Mouse (Mus musculus) lung, embryonic 16.5 days (tissue): ENCODE results near the gene Olfr73. TPM values are rescaled to one million over a fixed set of nuclear protein-coding genes. Genes with fewer than 3 reads are reported as not detected.
"Not testable (repeated sequence)": the region's sequence is repeated elsewhere in the genome, so short reads cannot be mapped to it uniquely, and the experiment has no call there.

Experiments
- ATAC-seq: fragments of 200-750 bp; cut with Nextera tagmentation; 2 replicates; pipeline ENCODE4 v1.8.0; 2017; ENCODE audit warnings: low read depth, mild to moderate bottlenecking, moderate library complexity
- H3K27ac ChIP-seq: fragments of 300-500 bp; sonication (generic); 2 replicates; pipeline ENCODE4 v1.5.1; 2014; ENCODE audit warnings: mild to moderate bottlenecking, control low read depth, low read length
- H3K27me3 ChIP-seq: fragments of 300-500 bp; sonication (generic); 2 replicates; pipeline ENCODE4 v1.6.1; 2014; ENCODE audit warnings: low read depth, low read length, mixed read lengths; ENCODE audit not compliant: control insufficient read depth, insufficient read depth
- H3K36me3 ChIP-seq: fragments of 300-500 bp; sonication (generic); 2 replicates; pipeline ENCODE4 v1.6.1; 2014; ENCODE audit warnings: low read length; ENCODE audit not compliant: control insufficient read depth, insufficient read depth
- H3K4me1 ChIP-seq: fragments of 300-500 bp; sonication (generic); replicated peaks from 2 replicates; pipeline ENCODE4 v1.6.1; 2014; ENCODE audit warnings: low read length, mixed read lengths; ENCODE audit not compliant: control insufficient read depth, insufficient read depth
- H3K4me2 ChIP-seq: fragments of 300-500 bp; sonication (generic); 2 replicates; pipeline ENCODE4 v1.6.1; 2014; ENCODE audit warnings: low read depth, low read length, control low read depth
- H3K4me3 ChIP-seq: fragments of 300-500 bp; sonication (generic); 2 replicates; pipeline ENCODE4 v1.5.1; 2014; ENCODE audit warnings: mild to moderate bottlenecking, low read length, control low read depth
- H3K9ac ChIP-seq: fragments of 300-500 bp; sonication (generic); 2 replicates; pipeline ENCODE4 v1.6.1; 2014; ENCODE audit warnings: low read length, control low read depth
- H3K9me3 ChIP-seq: fragments of 300-500 bp; sonication (generic); 2 replicates; pipeline ENCODE4 v1.6.1; 2016; ENCODE audit warnings: low read length; ENCODE audit not compliant: control insufficient read depth
- WGBS: fragments of 180-500 bp; shearing (Covaris S2); extraction: QIAGEN DNeasy Blood & Tissue Kit; methylation state at CpG from one replicate; pipeline ENCODE4 v1.1.7; 2014; 5-methylcytosine and 5-hydroxymethylcytosine counted together
- polyA plus RNA-seq: library from polyadenylated mRNA; unstranded; fragments of >200 nt; fragmentation: Nextera tagmentation; extraction: Ambion mirVana; gene quantifications from 2 replicates; pipeline ENCODE4 v1.2.1, GENCODE M21; 2015

Gene Olfr73
- not detected in 2 replicates for polyA plus RNA-seq

DNA sequence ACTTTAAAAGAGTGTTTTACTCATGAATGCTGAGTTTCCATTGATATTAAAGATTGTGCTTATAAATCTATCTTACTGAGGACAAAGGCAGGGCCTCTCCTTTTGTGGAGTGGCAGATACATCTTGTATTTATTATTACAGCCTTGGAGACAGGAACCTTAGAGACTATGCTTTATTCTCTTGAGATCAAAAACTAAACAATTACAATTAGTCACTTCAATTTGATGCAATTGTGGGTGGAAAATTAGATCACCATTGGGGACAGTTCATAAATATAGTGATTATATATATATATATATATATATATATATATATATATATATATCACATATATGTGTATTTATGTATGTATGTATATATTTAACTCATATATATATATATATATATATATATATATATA lies at the start of gene Olfr73:
TSS of gene Olfr73 (minus strand) at position 101 of the 400 bp plus-strand sequence.
- no peak within 1 kb of the TSS for H3K9ac ChIP-seq
- no peak within 1 kb of the TSS for H3K4me3 ChIP-seq
- no peak within 1 kb of the TSS for H3K4me2 ChIP-seq
- H3K4me1 ChIP-seq: no peaks in the 10 kb centered on the region
- H3K36me3 ChIP-seq: no peaks in the 10 kb centered on the region
- no peaks in the 10 kb centered on the region for H3K27me3 ChIP-seq
- no peaks in the 10 kb centered on the region for H3K9me3 ChIP-seq
- no peak within 1 kb of the TSS for H3K27ac ChIP-seq
- no peak for ATAC-seq

DNA sequence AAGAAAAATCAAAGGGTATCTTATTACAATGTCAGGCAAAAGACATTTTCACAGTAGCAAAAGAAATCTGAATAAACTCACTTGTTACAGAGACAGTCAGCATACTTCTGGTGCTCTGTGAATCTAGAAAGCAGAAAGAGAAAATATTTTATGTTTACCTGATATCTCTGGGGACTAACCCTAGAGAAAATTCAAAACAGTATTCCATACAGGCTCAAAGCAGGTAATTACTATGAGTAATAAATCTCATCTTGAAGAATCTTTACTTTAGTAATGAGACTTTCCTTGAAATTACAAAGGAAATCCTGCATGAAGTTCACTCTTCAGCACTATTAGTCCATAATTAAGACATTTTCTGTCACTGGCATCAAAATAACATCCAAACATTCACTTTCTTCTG lies 34.2 kb upstream of the Olfr73 start, which contains the start of gene Olfr1163:
TSS of gene Olfr1163 (minus strand) at position 101 of the 400 bp plus-strand sequence.
- Histone ChIP-seq H3K27me3 (no peaks in the 10 kb centered on the region), H3K4me3 (no peak within 1 kb of the TSS), H3K4me2 (no peak within 1 kb of the TSS), H3K9me3 (no peaks in the 10 kb centered on the region), H3K27ac (no peak within 1 kb of the TSS), H3K4me1 (no peaks in the 10 kb centered on the region), H3K9ac (no peak within 1 kb of the TSS), H3K36me3 (no peaks in the 10 kb centered on the region)
- no peak for ATAC-seq

DNA sequence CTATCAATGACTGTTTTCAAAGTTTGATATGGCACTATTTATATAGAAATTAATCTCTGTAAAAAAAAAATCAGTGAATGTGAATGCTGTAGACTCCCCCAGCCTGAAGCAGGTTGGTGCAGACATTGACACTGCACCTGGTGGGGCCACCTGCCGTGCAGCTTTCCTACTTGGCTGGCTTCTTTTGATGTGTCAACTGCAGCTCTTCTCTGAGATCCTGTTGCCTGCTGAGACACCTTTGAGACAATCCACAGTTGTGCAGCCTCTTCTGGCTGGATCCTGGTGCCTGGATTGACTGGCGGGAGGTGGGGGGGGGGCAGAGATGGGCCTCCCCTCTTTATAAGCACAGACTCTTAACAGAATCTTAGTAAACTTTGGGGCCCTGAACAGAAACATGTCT lies 26.1 kb upstream of the Olfr73 start:
- no peaks in the 10 kb centered on the region for H3K9me3 ChIP-seq
- no peak overlapping the region for H3K9ac ChIP-seq
- no peak overlapping the region for H3K4me2 ChIP-seq
- H3K4me1 ChIP-seq: no peaks in the 10 kb centered on the region
- no peak overlapping the region for H3K27ac ChIP-seq
- WGBS: 79% methylated on average over 2 of the region's 2 CpGs
- no peaks in the 10 kb centered on the region for H3K36me3 ChIP-seq
- no peaks in the 10 kb centered on the region for H3K27me3 ChIP-seq
- H3K4me3 ChIP-seq: no peak overlapping the region
- ATAC-seq: no peak

DNA sequence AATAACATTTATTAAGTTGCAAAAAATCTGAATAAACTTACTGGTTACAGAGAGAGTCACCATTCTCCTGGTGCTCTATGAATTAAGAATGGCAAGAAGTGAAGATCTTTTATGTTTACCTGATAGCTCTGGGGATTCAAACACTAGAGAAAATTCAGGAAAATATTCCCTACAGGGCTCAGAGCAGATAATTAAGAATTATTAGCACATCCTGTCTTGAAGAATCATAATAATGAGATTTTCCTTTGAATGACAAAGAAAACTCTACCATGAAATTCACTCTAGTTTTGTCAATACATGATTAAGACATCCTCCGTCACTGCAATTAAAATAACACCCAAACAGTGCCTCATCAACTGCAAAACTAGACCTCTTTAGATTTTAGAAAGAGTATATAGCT lies 13.5 kb upstream of the Olfr73 start, which contains the start of gene Olfr1162:
TSS of gene Olfr1162 (minus strand) at position 101 of the 400 bp plus-strand sequence.
- Histone ChIP-seq H3K27me3 (no peaks in the 10 kb centered on the region), H3K4me1 (no peaks in the 10 kb centered on the region), H3K9ac (no peak within 1 kb of the TSS), H3K4me3 (no peak within 1 kb of the TSS), H3K9me3 (no peaks in the 10 kb centered on the region), H3K27ac (no peak within 1 kb of the TSS), H3K4me2 (no peak within 1 kb of the TSS), H3K36me3 (no peaks in the 10 kb centered on the region)
- no peak for ATAC-seq
- 79% methylated on average over 1 of the region's 1 CpGs for WGBS

DNA sequence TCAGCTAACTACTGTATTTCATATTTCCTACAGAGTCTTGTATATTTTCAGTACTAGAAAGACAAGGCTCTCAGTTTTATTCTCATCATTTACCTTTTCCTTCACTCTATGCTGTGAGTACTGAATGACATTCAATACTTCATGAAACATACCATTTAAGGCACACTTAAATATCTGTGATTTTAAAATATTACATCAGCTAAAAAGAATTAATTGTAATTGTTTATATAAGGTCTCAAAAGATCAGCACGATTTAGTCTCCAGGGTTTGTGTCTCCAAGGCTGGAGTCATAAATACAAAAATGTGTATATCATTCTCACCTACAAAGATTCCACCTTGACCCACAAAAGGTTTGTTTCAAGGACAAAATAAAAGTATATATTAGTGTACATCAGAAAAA lies 15.0 kb downstream of the Olfr73 start, which contains the start of gene Olfr1161:
TSS of gene Olfr1161 (plus strand) at position 301 of the 400 bp plus-strand sequence.
- not testable (repeated sequence) for H3K9ac ChIP-seq, H3K4me2 ChIP-seq, H3K27ac ChIP-seq, H3K4me1 ChIP-seq, ATAC-seq, H3K9me3 ChIP-seq, H3K4me3 ChIP-seq, H3K27me3 ChIP-seq, H3K36me3 ChIP-seq
- WGBS: 62% methylated on average over 1 of the region's 1 CpGs

DNA sequence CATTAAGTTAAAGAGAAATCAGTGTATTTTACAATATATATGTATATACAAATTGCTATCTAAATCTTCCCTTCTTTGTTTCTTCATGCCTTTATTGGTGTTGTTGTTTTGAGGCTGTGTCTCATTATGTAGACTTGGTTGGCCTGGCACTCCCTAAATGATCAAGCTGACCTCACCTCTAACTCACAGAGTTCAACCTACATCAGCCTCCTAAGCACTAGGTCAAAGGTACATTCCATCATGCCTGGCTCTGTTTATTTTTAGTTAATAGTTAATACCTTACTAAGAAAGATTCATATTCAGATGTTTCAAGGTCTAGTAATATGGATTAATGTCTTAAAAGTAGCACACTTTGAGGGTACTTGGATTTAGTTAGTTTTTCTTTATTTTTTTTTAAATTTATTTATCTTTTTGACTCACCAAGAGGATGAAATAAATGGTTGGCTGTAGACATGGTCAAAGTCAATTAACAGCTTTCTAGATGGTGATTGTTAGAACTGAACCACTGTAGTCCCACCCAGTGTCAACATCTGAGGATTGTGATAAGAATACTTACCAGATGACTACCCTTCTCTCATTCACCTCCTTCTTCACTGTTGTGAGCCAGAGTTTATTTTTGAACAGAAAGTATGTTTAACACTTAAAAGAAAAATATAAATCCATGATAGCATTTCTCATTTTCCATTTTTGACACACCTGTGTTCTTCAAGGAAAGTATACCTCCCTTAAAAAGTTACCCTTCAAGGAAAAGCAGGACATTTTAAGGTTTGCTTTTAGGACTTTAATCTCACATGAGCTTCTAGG lies 29.8 kb downstream of the Olfr73 start, which contains the start of gene Olfr1160:
TSS of gene Olfr1160 (minus strand) at position 754 of the 804 bp plus-strand sequence.
- no peak for ATAC-seq
- H3K27me3 ChIP-seq: no peaks in the 10 kb centered on the region
- H3K36me3 ChIP-seq: no peaks in the 10 kb centered on the region
- no peak within 1 kb of the TSS for H3K9ac ChIP-seq
- H3K4me1 ChIP-seq: no peaks in the 10 kb centered on the region
- no peak within 1 kb of the TSS for H3K4me3 ChIP-seq
- no peak within 1 kb of the TSS for H3K27ac ChIP-seq
- H3K9me3 ChIP-seq: no peaks in the 10 kb centered on the region
- no peak within 1 kb of the TSS for H3K4me2 ChIP-seq

DNA sequence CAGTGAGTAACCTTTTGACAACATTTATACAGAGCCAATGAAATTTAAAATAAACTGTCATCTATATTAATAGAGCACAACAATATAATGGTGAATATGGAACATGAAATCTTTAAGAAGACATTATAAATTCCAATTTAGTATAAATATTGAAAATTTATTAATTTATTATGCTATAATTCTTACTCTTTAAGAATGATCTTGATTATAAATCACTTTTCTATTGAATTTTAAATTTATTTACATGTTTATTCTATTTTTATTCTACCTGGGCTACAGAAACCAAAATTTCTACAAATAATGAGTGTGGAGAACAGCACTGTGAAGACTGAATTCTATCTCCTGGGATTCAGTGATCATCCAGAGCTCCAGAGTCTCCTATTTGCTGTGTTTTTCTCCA lies 47.7 kb downstream of the Olfr73 start, which contains the start of gene Olfr1158:
TSS of gene Olfr1158 (plus strand) at position 301 of the 400 bp plus-strand sequence.
- H3K9me3 ChIP-seq: no peaks in the 10 kb centered on the region
- ATAC-seq: no peak
- H3K4me1 ChIP-seq: no peaks in the 10 kb centered on the region
- no peak within 1 kb of the TSS for H3K4me3 ChIP-seq
- no peak within 1 kb of the TSS for H3K9ac ChIP-seq
- no peaks in the 10 kb centered on the region for H3K36me3 ChIP-seq
- no peaks in the 10 kb centered on the region for H3K27me3 ChIP-seq
- no peak within 1 kb of the TSS for H3K27ac ChIP-seq
- no peak within 1 kb of the TSS for H3K4me2 ChIP-seq

Other genes starting within 250 kb of the Olfr73 start
- gene Olfr1143, start 237.1 kb downstream of the Olfr73 start, polyA plus RNA-seq: not detected in 2 replicates
- not detected in 2 replicates for gene Olfr1145, start 227.9 kb downstream of the Olfr73 start, polyA plus RNA-seq
- not detected in 2 replicates for gene Olfr1148, start 207.2 kb downstream of the Olfr73 start, polyA plus RNA-seq
- gene Olfr1150-ps1, start 193.7 kb downstream of the Olfr73 start, polyA plus RNA-seq: not detected in 2 replicates
- not detected in 2 replicates for gene Olfr1151, start 181.8 kb downstream of the Olfr73 start, polyA plus RNA-seq
- gene Olfr1152, start 171.2 kb downstream of the Olfr73 start, polyA plus RNA-seq: not detected in 2 replicates
- not detected in 2 replicates for gene Olfr1153, start 142.7 kb downstream of the Olfr73 start, polyA plus RNA-seq
- gene Olfr1154, start 132.5 kb downstream of the Olfr73 start, polyA plus RNA-seq: not detected in 2 replicates
- gene Olfr1155, start 92.6 kb downstream of the Olfr73 start, polyA plus RNA-seq: not detected in 2 replicates
- gene Olfr1156, start 84.6 kb downstream of the Olfr73 start, polyA plus RNA-seq: not detected in 2 replicates
- gene Olfr1157, start 69.4 kb downstream of the Olfr73 start, polyA plus RNA-seq: not detected in 2 replicates
- gene Olfr74, start 63.0 kb downstream of the Olfr73 start, polyA plus RNA-seq: not detected in 2 replicates
- not detected in 2 replicates for gene Olfr1158, start 47.6 kb downstream of the Olfr73 start, polyA plus RNA-seq
- not detected in 2 replicates for gene Olfr1160, start 29.4 kb downstream of the Olfr73 start, polyA plus RNA-seq
- not detected in 2 replicates for gene Olfr1161, start 14.9 kb downstream of the Olfr73 start, polyA plus RNA-seq
- gene Olfr1162, start 13.4 kb upstream of the Olfr73 start, polyA plus RNA-seq: not detected in 2 replicates
- not detected in 2 replicates for gene Olfr1163, start 34.1 kb upstream of the Olfr73 start, polyA plus RNA-seq
- gene Olfr1164, start 56.3 kb upstream of the Olfr73 start, polyA plus RNA-seq: not detected in 2 replicates
- gene Olfr1166, start 90.6 kb upstream of the Olfr73 start, polyA plus RNA-seq: not detected in 2 replicates
- gene Olfr1167, start 117.5 kb upstream of the Olfr73 start, polyA plus RNA-seq: not detected in 2 replicates
- gene Olfr1168, start 144.2 kb upstream of the Olfr73 start, polyA plus RNA-seq: not detected in 2 replicates
- gene Olfr1170, start 190.6 kb upstream of the Olfr73 start, polyA plus RNA-seq: not detected in 2 replicates
- gene Olfr1173, start 242.2 kb upstream of the Olfr73 start, polyA plus RNA-seq: not detected in 2 replicates